Mouse (Mus musculus): ENCODE measurements around the gene Serpinb1b. TPM values are rescaled to one million over a fixed set of nuclear protein-coding genes. Genes with fewer than 3 reads are reported as not detected.

Serpinb1b gene
- polyA plus RNA-seq (2012; rRNA removed; ENCODE audit: low replicate concordance): not detected in 2 replicates

DNA sequence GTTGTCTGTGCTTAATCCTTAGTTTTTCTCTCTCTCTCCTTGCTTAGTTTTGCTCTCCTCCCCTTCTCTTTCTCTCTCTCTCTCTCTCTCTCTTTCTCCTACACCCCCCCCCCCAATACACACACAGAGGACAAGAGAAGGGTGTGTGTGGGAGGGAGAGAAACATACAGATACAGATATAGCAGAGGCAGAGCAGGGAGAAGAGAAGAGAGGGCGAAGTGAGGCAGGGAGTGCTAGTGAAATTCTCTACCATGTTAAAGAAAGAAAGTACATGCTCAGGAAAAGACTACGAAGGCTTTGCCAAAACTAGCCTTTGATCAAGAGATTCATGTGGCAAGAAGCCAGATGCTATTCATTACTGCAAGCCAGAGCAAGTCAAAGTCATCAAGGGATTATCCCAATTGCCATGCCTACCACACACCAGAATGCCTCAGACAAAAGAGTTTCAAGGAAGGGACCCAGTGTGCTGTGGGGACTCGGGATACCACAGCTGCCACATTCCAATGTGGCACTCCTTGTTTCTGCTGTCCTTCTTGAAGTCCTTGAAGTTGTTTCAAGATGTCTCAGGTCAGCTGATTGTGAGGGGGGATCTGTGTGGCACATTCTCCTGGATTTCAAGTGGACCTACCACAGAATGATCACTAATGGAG lies at the start of gene Serpinb1b:
TSS of gene Serpinb1b (plus strand) at position 520 of the 650 bp plus-strand sequence.

Other genes starting within 250 kb of the Serpinb1b start
- 63.4 and 69.9 TPM in 2 replicates for gene Serpinb1a, start 227.4 kb upstream of the Serpinb1b start, polyA plus RNA-seq (2012; rRNA removed; ENCODE audit: low replicate concordance)
- not detected in 2 replicates for gene Serpinb1c, start 180.4 kb upstream of the Serpinb1b start, polyA plus RNA-seq (2012; rRNA removed; ENCODE audit: low replicate concordance)
- gene Serpinb6b, start 113.4 kb upstream of the Serpinb1b start, polyA plus RNA-seq (2012; rRNA removed; ENCODE audit: low replicate concordance): 0.36 and 0.44 TPM in 2 replicates
- 0.32 and 0.55 TPM in 2 replicates for gene Serpinb9, start 75.3 kb upstream of the Serpinb1b start, polyA plus RNA-seq (2012; rRNA removed; ENCODE audit: low replicate concordance)
- gene Serpinb9b, start 51.2 kb upstream of the Serpinb1b start, polyA plus RNA-seq (2012; rRNA removed; ENCODE audit: low replicate concordance): not detected in 2 replicates
- gene Serpinb9c, start 81.2 kb downstream of the Serpinb1b start, polyA plus RNA-seq (2012; rRNA removed; ENCODE audit: low replicate concordance): not detected in 2 replicates
- not detected in 2 replicates for gene Serpinb9d, start 114.4 kb downstream of the Serpinb1b start, polyA plus RNA-seq (2012; rRNA removed; ENCODE audit: low replicate concordance)
- gene Serpinb9e, start 171.0 kb downstream of the Serpinb1b start, polyA plus RNA-seq (2012; rRNA removed; ENCODE audit: low replicate concordance): not detected in 2 replicates
- gene Serpinb9f, start 245.5 kb downstream of the Serpinb1b start, polyA plus RNA-seq (2012; rRNA removed; ENCODE audit: low replicate concordance): not detected in 2 replicates

Measured in duodenum, adult 2 months (tissue).